Mouse (Mus musculus): ENCODE results near the gene Dpep3. TPM values are rescaled to one million over a fixed set of nuclear protein-coding genes. Genes with fewer than 3 reads are reported as not detected.
"Not testable (repeated sequence)": the region's sequence is repeated elsewhere in the genome, so short reads cannot be mapped to it uniquely, and the experiment has no call there.

The Dpep3 gene
- polyA plus RNA-seq, 1 experiment from 2014 or later, result not detected

DNA sequence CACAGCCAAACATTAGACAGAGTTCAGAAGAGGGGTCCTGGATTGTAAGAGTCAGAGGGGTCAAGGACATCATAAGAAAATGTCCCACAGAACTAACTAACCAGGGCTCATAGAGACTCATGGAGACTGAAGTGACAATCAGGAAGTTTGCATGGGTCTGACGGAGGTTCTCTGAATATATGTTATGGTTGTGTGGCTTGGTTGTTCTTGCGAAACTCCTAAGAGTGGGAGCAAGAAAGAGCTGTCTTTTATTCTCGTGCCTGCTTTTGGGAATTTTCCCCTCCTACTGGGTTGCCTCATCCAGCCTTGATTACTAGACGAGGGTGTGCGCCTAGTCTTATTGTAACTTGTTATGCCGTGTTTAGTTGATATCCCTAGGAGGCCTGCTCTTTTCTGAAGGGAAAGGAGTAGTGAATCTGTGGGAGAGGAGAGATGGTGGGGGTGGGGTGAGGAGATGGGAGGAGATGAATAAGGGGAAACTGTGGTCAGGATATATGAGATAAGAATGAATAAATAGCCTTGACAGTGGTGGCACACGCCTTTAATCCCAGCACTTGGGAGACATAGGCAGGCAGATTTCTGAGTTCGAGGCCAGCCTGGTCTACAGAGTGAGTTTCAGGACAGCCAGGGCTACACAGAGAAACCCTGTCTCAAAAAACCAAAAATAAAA lies 25.4 kb upstream of the Dpep3 start:
- peaks cover 6% of the 10 kb centered on the region for H3K36me3 ChIP-seq (ENCODE audit: poor library complexity, severe bottlenecking)
- H3K4me2 ChIP-seq, result no peak overlapping the region
- H3K4me1 ChIP-seq, result peaks cover 5% of the 10 kb centered on the region
- H3K9ac ChIP-seq, result no peak overlapping the region
- 84% methylated on average over 8 of the region's 8 CpGs for WGBS
- H3K4me3 ChIP-seq, result no peak overlapping the region
- ATAC-seq, result no peak
- H3K27ac ChIP-seq, result no peak overlapping the region
- no peaks in the 10 kb centered on the region for H3K9me3 ChIP-seq (replicated peaks)
- 0 out of 2 replicates have a peak, but pooled peaks cover 3% of the 10 kb centered on the region for H3K27me3 ChIP-seq

DNA sequence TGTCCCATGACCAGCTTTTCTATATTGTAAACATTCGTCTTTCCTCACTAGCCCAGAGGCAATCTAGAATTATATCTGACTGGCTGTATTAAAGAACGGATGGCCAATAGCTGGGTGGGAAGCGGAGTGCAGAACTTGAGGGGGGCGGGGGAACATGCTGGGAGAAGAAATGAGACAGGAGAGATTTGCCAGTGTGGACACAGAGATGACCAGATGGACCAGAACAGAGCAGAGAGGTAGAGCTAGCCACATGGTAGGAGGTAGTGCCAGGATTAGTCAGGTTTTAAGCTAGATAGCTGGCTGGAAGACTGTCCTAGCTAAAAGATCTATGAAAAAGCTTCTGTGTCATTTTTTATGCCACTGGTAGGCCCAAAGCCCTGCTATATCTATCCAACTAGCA lies 22.7 kb upstream of the Dpep3 start:
- Histone ChIP-seq H3K36me3 (ENCODE audit: poor library complexity, severe bottlenecking) (no peaks in the 10 kb centered on the region), H3K4me1 (no peaks in the 10 kb centered on the region), H3K27ac (no peak overlapping the region), H3K4me3 (no peak overlapping the region), H3K4me2 (no peak overlapping the region), H3K9me3 (replicated peaks) (no peaks in the 10 kb centered on the region), H3K9ac (no peak overlapping the region), H3K27me3 (0 out of 2 replicates have a peak, but pooled peaks cover 3% of the 10 kb centered on the region)
- ATAC-seq, result no peak
- 86% methylated on average over 4 of the region's 4 CpGs for WGBS

DNA sequence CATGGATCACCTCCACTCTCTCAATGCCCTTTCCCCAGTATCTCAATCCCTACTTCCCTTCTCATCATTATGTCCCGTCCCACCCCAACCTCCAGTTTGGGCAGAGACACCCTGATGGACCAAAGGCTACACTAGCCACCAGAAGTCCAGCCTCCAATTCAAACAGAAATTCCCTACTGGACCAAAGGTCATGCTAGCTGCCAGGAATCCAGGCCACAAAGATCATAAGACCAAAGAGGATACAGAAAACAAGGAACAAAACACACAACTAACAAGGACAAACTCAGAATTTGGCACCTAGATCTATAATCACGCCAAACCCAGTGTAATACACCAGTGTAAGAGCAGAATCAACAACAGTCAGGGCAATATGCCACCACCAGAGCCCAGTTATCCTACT lies 19.7 kb upstream of the Dpep3 start:
- Histone ChIP-seq H3K4me3 (no peak overlapping the region), H3K27me3 (0 out of 2 replicates have a peak, but pooled peaks cover 3% of the 10 kb centered on the region), H3K36me3 (ENCODE audit: poor library complexity, severe bottlenecking) (no peaks in the 10 kb centered on the region), H3K4me1 (no peaks in the 10 kb centered on the region), H3K27ac (no peak overlapping the region), H3K4me2 (no peak overlapping the region), H3K9me3 (replicated peaks) (no peaks in the 10 kb centered on the region), H3K9ac (no peak overlapping the region)
- ATAC-seq, result no peak
- 91% methylated on average over 2 of the region's 2 CpGs for WGBS

DNA sequence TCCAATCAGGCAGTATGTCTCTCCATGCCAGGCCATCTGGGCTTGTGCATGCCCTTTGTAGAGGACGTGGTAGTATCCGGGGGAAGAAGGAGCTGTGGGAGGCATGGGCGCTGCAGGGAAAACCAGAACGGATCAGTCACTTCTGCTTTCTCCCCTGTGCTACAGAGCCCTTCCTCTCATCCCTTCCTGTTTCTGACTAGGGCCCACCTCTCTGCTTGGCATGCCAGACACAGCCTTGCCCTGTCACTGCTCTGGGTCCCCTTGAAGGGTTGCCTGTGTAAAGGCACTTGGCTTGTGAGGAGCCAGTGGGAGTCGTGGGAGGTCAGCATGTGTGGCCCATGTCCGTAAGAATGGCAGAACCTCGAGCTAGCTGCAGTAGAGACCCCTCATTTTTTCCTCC lies 17.1 kb upstream of the Dpep3 start:
- Histone ChIP-seq H3K4me3 (no peak overlapping the region), H3K4me2 (no peak overlapping the region), H3K36me3 (ENCODE audit: poor library complexity, severe bottlenecking) (no peaks in the 10 kb centered on the region), H3K27ac (no peak overlapping the region), H3K4me1 (no peaks in the 10 kb centered on the region), H3K9ac (no peak overlapping the region), H3K27me3 (no peaks in the 10 kb centered on the region), H3K9me3 (replicated peaks) (no peaks in the 10 kb centered on the region)
- no peak for ATAC-seq
- WGBS, result 76% methylated on average over 7 of the region's 7 CpGs

DNA sequence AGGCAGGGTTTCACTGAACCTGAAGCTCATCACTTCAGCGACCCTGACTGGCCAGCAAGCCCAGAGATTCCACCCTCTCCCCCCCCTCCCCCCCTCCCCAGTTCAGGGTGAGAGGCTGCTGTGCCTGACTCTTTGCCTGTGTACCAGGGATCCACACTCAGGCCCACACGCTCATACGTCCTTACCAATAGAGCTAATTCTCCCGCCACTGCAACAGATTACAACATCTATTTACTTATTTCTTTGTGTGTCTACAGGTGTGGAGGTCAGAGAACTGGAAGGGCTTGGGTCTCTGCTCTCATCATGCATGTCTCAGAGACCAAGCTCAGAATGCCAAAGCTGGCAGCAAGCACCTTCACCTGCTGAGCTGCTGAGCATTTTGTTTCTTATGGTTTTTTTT lies 14.0 kb upstream of the Dpep3 start:
- Histone ChIP-seq H3K9ac (no peak overlapping the region), H3K36me3 (ENCODE audit: poor library complexity, severe bottlenecking) (no peaks in the 10 kb centered on the region), H3K27me3 (0 out of 2 replicates have a peak, but pooled peaks cover 3% of the 10 kb centered on the region), H3K4me2 (no peak overlapping the region), H3K27ac (no peak overlapping the region), H3K9me3 (replicated peaks) (no peaks in the 10 kb centered on the region), H3K4me3 (no peak overlapping the region), H3K4me1 (0 out of 2 replicates have a peak, but pooled peaks cover 3% of the 10 kb centered on the region)
- ATAC-seq, result no peak
- 73% methylated on average over 4 of the region's 4 CpGs for WGBS

DNA sequence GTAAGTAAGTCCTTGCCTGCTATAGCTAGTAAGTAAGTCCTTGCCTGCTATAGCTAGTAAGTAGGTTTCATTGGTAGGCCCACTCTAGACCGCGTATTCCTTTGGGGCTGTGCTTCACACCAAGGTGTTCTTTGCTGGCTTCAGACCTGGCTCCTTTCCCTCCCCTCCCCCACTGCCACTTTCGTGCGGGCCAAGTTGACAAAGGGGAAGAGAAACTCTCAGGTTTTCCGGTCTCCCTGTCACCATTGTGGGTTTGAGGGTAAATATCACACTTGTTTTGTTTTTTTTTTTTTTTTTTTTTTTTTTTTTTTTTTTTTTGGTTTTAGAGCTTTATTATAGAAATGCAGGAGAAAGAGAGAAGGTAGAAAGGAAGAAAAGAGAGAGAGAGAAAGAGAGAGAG lies 13.3 kb upstream of the Dpep3 start:
- ATAC-seq, result no peak
- no peak overlapping the region for H3K27ac ChIP-seq

DNA sequence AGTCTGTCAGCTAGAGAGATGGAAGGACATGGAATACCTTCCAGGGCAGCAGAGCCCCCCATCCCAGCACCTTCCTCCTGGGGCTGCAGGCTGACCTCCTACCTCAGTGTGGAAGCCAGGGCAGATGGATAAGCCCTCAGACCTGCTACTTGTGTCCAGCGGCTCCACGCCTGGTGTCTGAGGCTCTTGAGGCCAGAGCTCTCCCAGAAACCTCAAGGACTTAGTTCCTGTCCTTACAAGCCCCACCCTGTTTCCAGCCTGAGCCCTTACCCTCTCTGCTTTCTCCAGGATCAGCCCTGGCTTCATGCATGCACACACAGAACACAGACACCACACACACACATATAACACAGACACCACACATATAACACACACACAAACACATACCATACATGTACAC lies 12.3 kb upstream of the Dpep3 start:
- H3K9me3 ChIP-seq (replicated peaks), result no peaks in the 10 kb centered on the region
- no peak overlapping the region for H3K9ac ChIP-seq
- H3K36me3 ChIP-seq (ENCODE audit: poor library complexity, severe bottlenecking), result no peaks in the 10 kb centered on the region
- H3K4me2 ChIP-seq, result no peak overlapping the region
- H3K27ac ChIP-seq, result no peak overlapping the region
- 0 out of 2 replicates have a peak, but pooled peaks cover 3% of the 10 kb centered on the region for H3K4me1 ChIP-seq
- H3K27me3 ChIP-seq, result 0 out of 2 replicates have a peak, but pooled peaks cover 3% of the 10 kb centered on the region
- H3K4me3 ChIP-seq, result no peak overlapping the region
- no peak for ATAC-seq
- WGBS, result 81% methylated on average over 2 of the region's 2 CpGs

More for the DNA sequence above, 13.3 kb upstream of the Dpep3 start:
- Histone ChIP-seq H3K4me2 (no peak overlapping the region), H3K4me1 (0 out of 2 replicates have a peak, but pooled peaks cover 3% of the 10 kb centered on the region), H3K36me3 (ENCODE audit: poor library complexity, severe bottlenecking) (no peaks in the 10 kb centered on the region), H3K9ac (no peak overlapping the region), H3K4me3 (no peak overlapping the region), H3K27me3 (0 out of 2 replicates have a peak, but pooled peaks cover 3% of the 10 kb centered on the region), H3K9me3 (replicated peaks) (no peaks in the 10 kb centered on the region)
- WGBS, result 73% methylated on average over 5 of the region's 5 CpGs

DNA sequence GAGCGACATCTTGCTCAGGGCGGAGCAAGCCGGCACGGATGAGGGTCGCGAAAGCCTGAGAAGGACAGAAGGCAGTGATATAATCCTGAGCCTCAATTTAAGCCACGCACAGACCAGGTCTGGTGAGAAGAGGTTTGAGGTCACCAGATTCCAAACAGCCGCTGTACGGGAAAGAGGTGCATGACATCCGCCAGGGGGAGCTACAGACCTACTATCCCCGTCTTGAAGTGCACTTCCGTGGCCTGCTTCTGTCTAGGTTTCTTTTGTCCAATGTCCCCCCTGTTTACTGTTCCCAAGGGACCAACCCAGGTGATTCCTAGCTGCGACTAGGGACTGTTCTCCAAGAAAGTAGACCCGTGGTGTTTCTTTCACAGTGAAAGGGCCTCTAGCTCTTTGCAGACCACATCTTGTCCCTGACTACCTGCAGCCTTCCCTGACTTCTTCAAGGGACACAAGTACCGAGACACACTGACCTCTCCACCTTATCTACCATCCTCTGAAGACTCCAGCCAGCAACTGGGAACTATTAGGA lies 11.7 kb upstream of the Dpep3 start, which contains the start of gene Dus2:
Gene Dus2 (plus strand): TSS at position 482 of the 532 bp plus-strand sequence.
- H3K4me2 ChIP-seq, result peak within 1 kb of the TSS; percentile 27; the same call in 1 of the 2 replicates
- ATAC-seq, result peak; percentile 74
- H3K4me1 ChIP-seq, result 0 out of 2 replicates have a peak, but pooled peaks cover 3% of the 10 kb centered on the region
- H3K27ac ChIP-seq, result no peak within 1 kb of the TSS
- H3K9me3 ChIP-seq (replicated peaks), result no peaks in the 10 kb centered on the region
- 11% methylated on average over 15 of the region's 15 CpGs for WGBS
- 0 out of 2 replicates have a peak, but pooled peaks cover 3% of the 10 kb centered on the region for H3K27me3 ChIP-seq
- no peaks in the 10 kb centered on the region for H3K36me3 ChIP-seq (ENCODE audit: poor library complexity, severe bottlenecking)
- H3K4me3 ChIP-seq, result no peak within 1 kb of the TSS
- H3K9ac ChIP-seq, result no peak within 1 kb of the TSS

DNA sequence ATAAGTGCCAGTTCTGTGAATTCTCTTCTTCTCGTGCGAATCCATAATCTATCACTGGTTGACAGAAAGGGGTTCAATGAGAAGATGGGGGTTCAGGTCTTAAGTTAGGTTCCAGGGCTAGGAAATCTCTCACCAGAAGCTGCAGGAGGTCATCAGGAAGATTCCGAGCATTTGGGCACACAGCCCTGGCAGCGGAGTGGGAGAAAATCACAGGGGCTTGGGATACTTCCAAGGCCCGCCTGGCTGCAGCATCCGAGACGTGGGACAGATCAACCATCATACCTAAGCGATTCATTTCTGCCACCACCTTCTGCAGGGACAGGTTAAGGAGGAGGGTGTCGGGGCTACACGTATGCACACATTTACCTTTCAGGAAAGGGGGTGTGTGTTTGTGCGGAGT lies 9.3 kb upstream of the Dpep3 start:
- Histone ChIP-seq H3K9ac (no peak overlapping the region), H3K4me2 (no peak overlapping the region), H3K4me1 (0 out of 2 replicates have a peak, but pooled peaks cover 3% of the 10 kb centered on the region), H3K27me3 (0 out of 2 replicates have a peak, but pooled peaks cover 3% of the 10 kb centered on the region), H3K36me3 (ENCODE audit: poor library complexity, severe bottlenecking) (no peaks in the 10 kb centered on the region), H3K9me3 (replicated peaks) (no peaks in the 10 kb centered on the region), H3K4me3 (no peak overlapping the region), H3K27ac (no peak overlapping the region)
- no peak for ATAC-seq
- WGBS, result 88% methylated on average over 11 of the region's 11 CpGs

DNA sequence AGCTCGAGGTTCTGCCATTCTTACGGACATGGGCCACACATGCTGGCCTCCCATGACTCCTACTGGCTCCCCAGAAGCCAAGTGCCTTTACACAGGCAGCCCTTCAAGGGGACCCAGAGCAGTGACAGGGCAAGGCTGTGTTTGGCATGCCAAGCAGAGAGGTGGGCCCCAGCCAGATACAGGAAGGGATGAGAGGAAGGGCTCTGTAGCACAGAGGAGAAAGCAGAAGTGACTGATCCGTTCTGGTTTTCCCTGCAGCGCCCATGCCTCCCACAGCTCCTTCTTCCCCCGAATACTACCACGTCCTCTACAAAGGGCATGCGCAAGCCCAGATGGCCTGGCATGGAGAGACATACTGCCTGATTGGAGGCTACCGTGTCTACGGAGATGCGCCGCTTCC lies 4.2 kb upstream of the Dpep3 start:
- not testable (repeated sequence) for H3K9me3 ChIP-seq (replicated peaks); H3K9ac ChIP-seq; H3K4me1 ChIP-seq; H3K4me2 ChIP-seq; H3K4me3 ChIP-seq; H3K27ac ChIP-seq; H3K36me3 ChIP-seq (ENCODE audit: poor library complexity, severe bottlenecking); H3K27me3 ChIP-seq; ATAC-seq
- WGBS, result 86% methylated on average over 10 of the region's 11 CpGs

DNA sequence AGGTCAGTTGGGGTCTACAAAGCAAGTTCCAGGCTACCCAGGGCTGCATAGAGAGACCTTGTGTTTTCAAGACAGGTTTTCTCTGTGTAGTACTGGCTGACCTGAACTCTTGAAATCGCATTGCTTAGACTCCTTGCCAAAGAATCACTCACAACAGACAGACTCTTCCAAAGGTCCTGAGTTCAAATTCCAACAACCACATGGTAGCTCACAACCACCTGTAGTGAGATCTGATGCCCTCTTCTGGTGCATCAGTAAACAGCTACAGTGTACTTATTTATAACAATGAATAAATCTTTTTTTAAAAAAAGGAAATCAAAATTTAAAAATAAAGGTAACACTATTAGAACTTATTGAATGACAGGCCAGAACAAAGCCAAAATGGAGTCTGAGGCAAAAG lies 1.9 kb upstream of the Dpep3 start:
- H3K9ac ChIP-seq, result no peak overlapping the region
- no peaks in the 10 kb centered on the region for H3K4me1 ChIP-seq
- no peak overlapping the region for H3K4me3 ChIP-seq
- H3K9me3 ChIP-seq (replicated peaks), result no peaks in the 10 kb centered on the region
- 94% methylated on average over 1 of the region's 1 CpGs for WGBS
- H3K27me3 ChIP-seq, result no peaks in the 10 kb centered on the region
- H3K36me3 ChIP-seq (ENCODE audit: poor library complexity, severe bottlenecking), result no peaks in the 10 kb centered on the region
- H3K27ac ChIP-seq, result no peak overlapping the region
- ATAC-seq, result no peak
- no peak overlapping the region for H3K4me2 ChIP-seq

DNA sequence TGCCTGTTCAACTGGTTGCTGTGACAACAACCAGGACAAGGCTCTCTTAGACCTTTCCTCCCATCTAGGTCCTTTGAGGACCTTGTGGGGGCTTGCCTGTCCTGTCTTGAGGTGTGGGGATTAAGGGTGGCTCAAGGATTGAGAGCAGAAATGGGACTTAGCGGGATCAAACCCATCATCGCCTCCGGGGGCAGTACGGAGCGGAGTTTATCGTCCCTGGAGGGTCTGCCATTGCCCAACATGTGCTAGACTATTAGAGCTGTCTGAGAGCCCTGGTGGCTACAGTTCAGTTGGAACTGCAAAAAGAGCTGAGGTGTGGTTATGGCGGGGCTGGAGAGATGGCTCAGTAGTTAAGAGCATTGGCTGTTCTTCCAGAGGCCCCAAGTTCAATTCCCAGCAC lies 3.9 kb downstream of the Dpep3 start:
- Histone ChIP-seq H3K9me3 (replicated peaks) (no peaks in the 10 kb centered on the region), H3K4me1 (no peaks in the 10 kb centered on the region), H3K27me3 (no peaks in the 10 kb centered on the region), H3K27ac (no peak overlapping the region), H3K9ac (no peak overlapping the region), H3K4me3 (no peak overlapping the region), H3K4me2 (no peak overlapping the region), H3K36me3 (ENCODE audit: poor library complexity, severe bottlenecking) (no peaks in the 10 kb centered on the region)
- no peak for ATAC-seq
- WGBS, result 72% methylated on average over 7 of the region's 7 CpGs
